ENCODE assay signal across 8 mouse cellular contexts in genomic region chr3:70104828-70105399, GRCm38 (mm10).
DNase-seq lines count a peak whose midpoint lies in the region; ATAC-seq and TF ChIP-seq lines count a peak whose summit lies in the region.

No protein-coding gene starts in this region.

- peak; percentile 89 for ATAC-seq in common myeloid progenitor, adult 5-6 weeks (replicated peaks; ENCODE audit: low read depth, poor library complexity, severe bottlenecking)
- no peak for ATAC-seq in intestine, postnatal 0 days

- H3K27ac ChIP-seq in intestine, postnatal 0 days (ENCODE audit: low read depth, low read length): no peak overlapping the region
- no peak overlapping the region for H3K27ac ChIP-seq in small intestine, adult 2 months (ENCODE audit: insufficient read depth, low read depth, low read length)

- H3K4me1 ChIP-seq in intestine, postnatal 0 days (replicated peaks; ENCODE audit: control insufficient read depth, insufficient read depth, low read length): no peaks in the 10 kb centered on the region
- no peaks in the 10 kb centered on the region; the same call in 1 of the 2 replicates for H3K4me1 ChIP-seq in small intestine, adult 2 months (ENCODE audit: control insufficient read depth, insufficient read depth, insufficient read length, low read length)

- H3K4me2 ChIP-seq in intestine, postnatal 0 days (replicated peaks; ENCODE audit: low read depth): peak overlapping the region; percentile 94

- 0 out of 2 replicates have a peak overlapping the region, but pooled peaks have one; percentile 48 for H3K9ac ChIP-seq in intestine, postnatal 0 days (ENCODE audit: low read depth, low read length)

- H3K36me3 ChIP-seq in intestine, postnatal 0 days (ENCODE audit: control insufficient read depth, insufficient read depth): no peaks in the 10 kb centered on the region
- no peaks in the 10 kb centered on the region for H3K36me3 ChIP-seq in small intestine, adult 2 months (ENCODE audit: control insufficient read depth, insufficient read depth, low read length)

- DNase-seq in thymus, postnatal 0 days (ENCODE audit: low spot score): peak; percentile 28
- no peak for DNase-seq in thymus, postnatal 36 days
- DNase-seq in gastrocnemius, postnatal 10 days: peak; percentile 48
- DNase-seq in left cerebral cortex, postnatal 36 days (ENCODE audit: low spot score in 2 of 2): peak; percentile 50 to 67
- peak; percentile 79 for DNase-seq in mesoderm, embryonic 11.5 days (ENCODE audit: low read depth, low spot score)

- intact Hi-C loops in left cerebral cortex, postnatal 36 days (cut with DNase I): loop anchor here (10.0 kb wide), 1 partner anchor 300 kb away; no protein-coding TSS in a partner anchor

- no peaks in the 10 kb centered on the region for H3K27me3 ChIP-seq in intestine, postnatal 0 days (replicated peaks; ENCODE audit: control insufficient read depth, insufficient read depth, low read length)
- no peaks in the 10 kb centered on the region for H3K27me3 ChIP-seq in small intestine, adult 2 months (ENCODE audit: control insufficient read depth, insufficient read depth, low read length)

- H3K9me3 ChIP-seq in intestine, postnatal 0 days (ENCODE audit: control insufficient read depth): no peaks in the 10 kb centered on the region

- WGBS in intestine, postnatal 0 days: 17% methylated on average over 7 of the region's 7 CpGs
- 13% methylated on average over 7 of the region's 7 CpGs for WGBS in small intestine, adult 2 months

- H3K4me3 ChIP-seq in intestine, postnatal 0 days (ENCODE audit: low read depth, low read length): peak overlapping the region; percentile 48
- no peak overlapping the region for H3K4me3 ChIP-seq in small intestine, adult 2 months (ENCODE audit: low read depth, low read length)

- TF ChIP-seq CTCF in intestine, postnatal 0 days (IDR thresholded peaks at IDR 0.05; ENCODE audit: low read depth): peak; percentile 82
- TF ChIP-seq CTCF in small intestine, adult 2 months (IDR thresholded peaks at IDR 0.05; ENCODE audit: extremely low read depth, insufficient read length, insufficient replicate concordance, low read depth, low read length): peak; percentile 39; the same call in 1 of the 2 replicates

- TF ChIP-seq POLR2A in small intestine, adult 2 months (IDR thresholded peaks at IDR 0.05; ENCODE audit: low read depth, low read length): no peak

Comparison
In these comparisons a context has a peak if more than half of its experiments do, and no peak if none do; other contexts are left out.
1. DNase-seq: peak in thymus, postnatal 0 days (single experiment), gastrocnemius, postnatal 10 days (single experiment), left cerebral cortex, postnatal 36 days (2 of 2) and mesoderm, embryonic 11.5 days (single experiment); none in thymus, postnatal 36 days (0 of 2).